Mouse (Mus musculus): ENCODE measurements around the gene Suclg1. TPM values are rescaled to one million over a fixed set of nuclear protein-coding genes. Genes with fewer than 3 reads are reported as not detected.

Gene Suclg1
- polyA plus RNA-seq (2017; shearing (Covaris generic)) = 100 to 1,000 TPM; 115 to 129 (median 128) TPM

- peak; percentile 93 for ATAC-seq
Observed at GRCm38 (mm10) chr6:73248237-73249048, at the start of gene Suclg1. Suclg1 (plus strand) TSS chr6:73248382.

- no peak for ATAC-seq
Observed at GRCm38 (mm10) chr6:73203724-73204123, 44.5 kb upstream of the Suclg1 start.

- ATAC-seq = no peak
Observed at GRCm38 (mm10) chr6:73204937-73205336, 43.2 kb upstream of the Suclg1 start.

GRCm38 (mm10) chr6:73209598-73209997, 38.6 kb upstream of the Suclg1 start:
- no peak for ATAC-seq

- peak; percentile 100 for ATAC-seq
Observed at GRCm38 (mm10) chr6:73210445-73210972, 37.7 kb upstream of the Suclg1 start.

GRCm38 (mm10) chr6:73211036-73211435, 37.1 kb upstream of the Suclg1 start:
- no peak for ATAC-seq

- ATAC-seq = no peak
Observed at GRCm38 (mm10) chr6:73211602-73212001, 36.6 kb upstream of the Suclg1 start.

- ATAC-seq = peak; percentile 96
Observed at GRCm38 (mm10) chr6:73221189-73221957, 26.8 kb upstream of the Suclg1 start, which contains the start of gene Dnah6. Dnah6 (minus strand) TSS chr6:73221651.

- peak; percentile 39 for ATAC-seq
Observed at GRCm38 (mm10) chr6:73221958-73222735, 26.0 kb upstream of the Suclg1 start.

GRCm38 (mm10) chr6:73222841-73223526, 25.2 kb upstream of the Suclg1 start:
- ATAC-seq = no peak

- ATAC-seq = no peak
Observed at GRCm38 (mm10) chr6:73227376-73228158, 20.6 kb upstream of the Suclg1 start.

- ATAC-seq = no peak
Observed at GRCm38 (mm10) chr6:73228408-73228807, 19.8 kb upstream of the Suclg1 start.

GRCm38 (mm10) chr6:73228881-73229280, 19.3 kb upstream of the Suclg1 start:
- ATAC-seq = no peak

- no peak for ATAC-seq
Observed at GRCm38 (mm10) chr6:73232152-73232584, 16.0 kb upstream of the Suclg1 start.

- peak; percentile 67 for ATAC-seq
Observed at GRCm38 (mm10) chr6:73233202-73233726, 14.9 kb upstream of the Suclg1 start.

- ATAC-seq = no peak
Observed at GRCm38 (mm10) chr6:73234302-73234900, 13.8 kb upstream of the Suclg1 start.

- ATAC-seq = no peak
Observed at GRCm38 (mm10) chr6:73235650-73236049, 12.5 kb upstream of the Suclg1 start.

- ATAC-seq = no peak
Observed at GRCm38 (mm10) chr6:73246821-73247220, 1.4 kb upstream of the Suclg1 start.

GRCm38 (mm10) chr6:73247452-73247851, 730 bp upstream of the Suclg1 start:
- no peak for ATAC-seq

GRCm38 (mm10) chr6:73249049-73249422, 854 bp downstream of the Suclg1 start:
- no peak for ATAC-seq
